In genomic region chr13:29985855-29986755, GRCm38 (mm10) we compare ENCODE assay signal across 8 mouse cellular contexts. TPM values are rescaled to one million over a fixed set of nuclear protein-coding genes. Genes with fewer than 3 reads are reported as not detected.
DNase-seq lines count a peak whose midpoint lies in the region; ATAC-seq and TF ChIP-seq lines count a peak whose summit lies in the region.

Gene E2f3 (minus strand): TSS chr13:29986063.

- peak; percentile 33; the same call in 1 of the 2 replicates for TF ChIP-seq EP300 in lung, postnatal 0 days (IDR thresholded peaks at IDR 0.05)

- H3K27ac ChIP-seq in hindbrain, embryonic 10.5 days, result peak within 1 kb of the TSS; percentile 100
- H3K27ac ChIP-seq in lung, postnatal 0 days (ENCODE audit: low read length), result peak within 1 kb of the TSS; percentile 96

- peak; percentile 90 for ATAC-seq in frontal cortex, adult (ENCODE audit: low TSS enrichment)
- ATAC-seq in lung, postnatal 0 days, result peak; percentile 98

- H3K9ac ChIP-seq in lung, postnatal 0 days (replicated peaks; ENCODE audit: low read depth), result peak within 1 kb of the TSS; percentile 84

- H3K4me1 ChIP-seq in hindbrain, embryonic 10.5 days (replicated peaks), result peaks cover 37% of the 10 kb centered on the region
- no peaks in the 10 kb centered on the region for H3K4me1 ChIP-seq in lung, postnatal 0 days (ENCODE audit: insufficient read depth, low read depth, low read length)

- H3K4me2 ChIP-seq in lung, postnatal 0 days (replicated peaks; ENCODE audit: low read depth, low read length), result peak within 1 kb of the TSS; percentile 100

- peak; percentile 98 for DNase-seq in MN1 (ENCODE audit: low spot score)
- DNase-seq in cerebellum, adult 9-10 months, result peak; percentile 100
- DNase-seq in hindbrain, embryonic 10.5 days (ENCODE audit: low spot score), result peak; percentile 99
- peak; percentile 100 for DNase-seq in layer of hippocampus, adult 9-11 months
- peak; percentile 100 for DNase-seq in lung, postnatal 0 days (ENCODE audit: low spot score)
- DNase-seq in ovary, postnatal 14 days (ENCODE audit: low spot score), result peak; percentile 96
- DNase-seq in thymus, postnatal 14 days, result peak; percentile 96

- 0 out of 2 replicates have a peak, but pooled peaks cover 4% of the 10 kb centered on the region for H3K27me3 ChIP-seq in hindbrain, embryonic 10.5 days (ENCODE audit: insufficient read depth, poor library complexity, severe bottlenecking)
- H3K27me3 ChIP-seq in lung, postnatal 0 days (replicated peaks; ENCODE audit: insufficient read depth, low read length), result no peaks in the 10 kb centered on the region

- H3K36me3 ChIP-seq in hindbrain, embryonic 10.5 days, result no peaks in the 10 kb centered on the region; the same call in 1 of the 2 replicates
- no peaks in the 10 kb centered on the region for H3K36me3 ChIP-seq in lung, postnatal 0 days (ENCODE audit: insufficient read depth, low read length)

- peak within 1 kb of the TSS; percentile 99 for H3K4me3 ChIP-seq in hindbrain, embryonic 10.5 days
- peak within 1 kb of the TSS; percentile 90 for H3K4me3 ChIP-seq in lung, postnatal 0 days (ENCODE audit: low read depth, low read length)

- under 1% methylated on average over 45 of the region's 45 CpGs for WGBS in hindbrain, embryonic 10.5 days
- under 1% methylated on average over 45 of the region's 45 CpGs for WGBS in lung, postnatal 0 days

- no peak for TF ChIP-seq CTCF in lung, postnatal 0 days (IDR thresholded peaks at IDR 0.05)

- no peaks in the 10 kb centered on the region for H3K9me3 ChIP-seq in hindbrain, embryonic 10.5 days
- no peaks in the 10 kb centered on the region for H3K9me3 ChIP-seq in lung, postnatal 0 days (ENCODE audit: low read length)

RNA-seq across cellular contexts. Expression of gene E2f3, which starts in this region (rescaled TPM):
- 15.6 and 18.8 TPM in 2 replicates for polyA plus RNA-seq in hindbrain, embryonic 10.5 days (2016; fragmentation: Nextera tagmentation; extraction: Ambion mirVana)
- 2.6 and 3.0 TPM in 2 replicates for polyA plus RNA-seq in lung, postnatal 0 days (2015; fragmentation: Nextera tagmentation; extraction: Ambion mirVana)

Comparison
In these comparisons a context has a peak if more than half of its experiments do, and no peak if none do; other contexts are left out.
1. Peak in every context shown above with its lines: DNase-seq, ATAC-seq, H3K4me3 ChIP-seq and H3K27ac ChIP-seq.